Mouse (Mus musculus) granulocyte monocyte progenitor cell, adult 5-6 weeks (primary cell): ENCODE results near the gene Taar2. TPM values are rescaled to one million over a fixed set of nuclear protein-coding genes. Genes with fewer than 3 reads are reported as not detected.

Experiments
- ATAC-seq: replicated peaks from 2 replicates; pipeline ENCODE4 v1.8.0; 2016; ENCODE audit warnings: mild to moderate bottlenecking, moderate TSS enrichment, inconsistent platforms; ENCODE audit not compliant: poor library complexity, severe bottlenecking
- total RNA-seq, 2 experiments: library from RNA; stranded (forward) in 1 of 2; stranded (reverse) in 1 of 2; fragments of 200-712, 200-1000 nt in 1 of 2; fragments of >200 nt in 1 of 2; fragmentation: Nextera tagmentation in 1 of 2; gene quantifications; 2 replicates each; pipeline ENCODE4 v1.2.3; 2014 to 2017

Taar2 gene
- total RNA-seq, 2 experiments from 2014 or later = not detected

GRCm38 (mm10) chr10:23978901-23979705 lies 40.7 kb downstream of the Taar2 start:
- peak; percentile 100 for ATAC-seq

GRCm38 (mm10) chr10:23985546-23985945 lies 47.2 kb downstream of the Taar2 start, which contains the start of gene Taar6:
Gene Taar6, minus strand, starts transcription at chr10:23985646.
- ATAC-seq = no peak

GRCm38 (mm10) chr10:23986419-23986818 lies 48.0 kb downstream of the Taar2 start:
- ATAC-seq = no peak

Other genes starting within 250 kb of the Taar2 start
- 9,329 and 9,382 TPM in 2 replicates for gene Rps12, start 151.3 kb upstream of the Taar2 start, total RNA-seq (2014; fragmentation: Nextera tagmentation)
- gene Rps12, start 151.3 kb upstream of the Taar2 start, total RNA-seq (2017) = 1,810 and 2,372 TPM in 2 replicates
- 2.8 TPM in 1 of 2 replicates, not detected in the other for gene Slc18b1, start 141.6 kb upstream of the Taar2 start, total RNA-seq (2014; fragmentation: Nextera tagmentation)
- not detected in 2 replicates for gene Slc18b1, start 141.6 kb upstream of the Taar2 start, total RNA-seq (2017)
- not detected in 2 replicates for gene Vnn3, start 87.1 kb upstream of the Taar2 start, total RNA-seq (2014; fragmentation: Nextera tagmentation)
- gene Vnn3, start 87.1 kb upstream of the Taar2 start, total RNA-seq (2017) = 0.34 TPM in 1 of 2 replicates, not detected in the other
- not detected in 2 replicates for gene Vnn1, start 43.9 kb upstream of the Taar2 start, total RNA-seq (2014; fragmentation: Nextera tagmentation)
- gene Vnn1, start 43.9 kb upstream of the Taar2 start, total RNA-seq (2017) = not detected in 2 replicates
- not detected in 2 replicates for gene Taar1, start 18.2 kb upstream of the Taar2 start, total RNA-seq (2014; fragmentation: Nextera tagmentation)
- gene Taar1, start 18.2 kb upstream of the Taar2 start, total RNA-seq (2017) = not detected in 2 replicates
- gene Taar3, start 11.0 kb downstream of the Taar2 start, total RNA-seq (2014; fragmentation: Nextera tagmentation) = not detected in 2 replicates
- not detected in 2 replicates for gene Taar3, start 11.0 kb downstream of the Taar2 start, total RNA-seq (2017)
- gene Taar4, start 21.9 kb downstream of the Taar2 start, total RNA-seq (2014; fragmentation: Nextera tagmentation) = not detected in 2 replicates
- not detected in 2 replicates for gene Taar4, start 21.9 kb downstream of the Taar2 start, total RNA-seq (2017)
- not detected in 2 replicates for gene Taar5, start 32.1 kb downstream of the Taar2 start, total RNA-seq (2014; fragmentation: Nextera tagmentation)
- not detected in 2 replicates for gene Taar5, start 32.1 kb downstream of the Taar2 start, total RNA-seq (2017)
- gene Taar6, start 47.1 kb downstream of the Taar2 start, total RNA-seq (2014; fragmentation: Nextera tagmentation) = not detected in 2 replicates
- gene Taar6, start 47.1 kb downstream of the Taar2 start, total RNA-seq (2017) = not detected in 2 replicates
- not detected in 2 replicates for gene Taar7a, start 54.9 kb downstream of the Taar2 start, total RNA-seq (2014; fragmentation: Nextera tagmentation)
- gene Taar7a, start 54.9 kb downstream of the Taar2 start, total RNA-seq (2017) = not detected in 2 replicates
- gene Taar7b, start 61.4 kb downstream of the Taar2 start, total RNA-seq (2014; fragmentation: Nextera tagmentation) = not detected in 2 replicates
- not detected in 2 replicates for gene Taar7b, start 61.4 kb downstream of the Taar2 start, total RNA-seq (2017)
- not detected in 2 replicates for gene Taar7d, start 88.7 kb downstream of the Taar2 start, total RNA-seq (2014; fragmentation: Nextera tagmentation)
- not detected in 2 replicates for gene Taar7d, start 88.7 kb downstream of the Taar2 start, total RNA-seq (2017)
- not detected in 2 replicates for gene Taar7e, start 99.0 kb downstream of the Taar2 start, total RNA-seq (2014; fragmentation: Nextera tagmentation)
- not detected in 2 replicates for gene Taar7e, start 99.0 kb downstream of the Taar2 start, total RNA-seq (2017)
- gene Taar7f, start 110.9 kb downstream of the Taar2 start, total RNA-seq (2014; fragmentation: Nextera tagmentation) = not detected in 2 replicates
- not detected in 2 replicates for gene Taar7f, start 110.9 kb downstream of the Taar2 start, total RNA-seq (2017)
- gene Taar8a, start 137.9 kb downstream of the Taar2 start, total RNA-seq (2014; fragmentation: Nextera tagmentation) = not detected in 2 replicates
- not detected in 2 replicates for gene Taar8a, start 137.9 kb downstream of the Taar2 start, total RNA-seq (2017)
- not detected in 2 replicates for gene Taar8b, start 153.7 kb downstream of the Taar2 start, total RNA-seq (2014; fragmentation: Nextera tagmentation)
- gene Taar8b, start 153.7 kb downstream of the Taar2 start, total RNA-seq (2017) = not detected in 2 replicates
- gene Taar8c, start 163.3 kb downstream of the Taar2 start, total RNA-seq (2014; fragmentation: Nextera tagmentation) = not detected in 2 replicates
- gene Taar8c, start 163.3 kb downstream of the Taar2 start, total RNA-seq (2017) = not detected in 2 replicates
- not detected in 2 replicates for gene Taar9, start 171.0 kb downstream of the Taar2 start, total RNA-seq (2014; fragmentation: Nextera tagmentation)
- not detected in 2 replicates for gene Taar9, start 171.0 kb downstream of the Taar2 start, total RNA-seq (2017)
- gene Stx7, start 210.7 kb downstream of the Taar2 start, total RNA-seq (2014; fragmentation: Nextera tagmentation) = 47.3 and 48.3 TPM in 2 replicates
- gene Stx7, start 210.7 kb downstream of the Taar2 start, total RNA-seq (2017) = 60.2 and 67.6 TPM in 2 replicates